Mouse (Mus musculus) olfactory bulb, adult 2 months (tissue): ENCODE data around the gene Sema4a.

ENCODE experiments used
- CTCF ChIP-seq: fragments of 200-500 bp; IDR thresholded peaks from 2 replicates; pipeline ENCODE4 v1.5.1; 2012; ENCODE audit warnings: low read depth, mild to moderate bottlenecking, low read length, moderate library complexity; ENCODE audit not compliant: insufficient read depth
- POLR2A ChIP-seq: fragments of 200-500 bp; IDR thresholded peaks from 2 replicates; pipeline ENCODE4 v1.6.1; 2012; ENCODE audit warnings: mild to moderate bottlenecking, low read depth, low read length, moderate library complexity; ENCODE audit not compliant: insufficient read depth

DNA sequence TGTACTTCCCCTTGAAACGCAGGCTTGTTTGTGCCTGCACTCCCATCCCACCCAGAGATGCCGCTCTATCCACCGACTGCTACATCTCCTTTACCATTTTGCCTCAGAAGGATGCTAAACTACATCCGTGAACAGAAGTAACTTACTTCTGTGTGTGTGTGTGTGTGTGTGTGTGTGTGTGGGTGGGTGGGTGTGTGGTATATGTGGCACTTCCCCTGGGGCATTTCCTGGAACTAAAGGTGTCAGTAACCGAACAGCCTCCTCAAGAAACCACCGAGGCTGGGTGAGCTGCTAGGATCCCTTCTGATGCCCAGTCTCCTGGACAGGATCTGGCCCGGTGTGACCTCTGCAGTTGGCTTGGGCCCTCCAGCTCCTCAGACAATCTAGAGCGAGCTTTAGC lies 7.0 kb downstream of the Sema4a start:
- TF ChIP-seq CTCF (no peak), POLR2A (no peak)
